Mouse (Mus musculus) cerebellum, adult (tissue): ENCODE data around the gene Cd177.
"Not testable (repeated sequence)": the region's sequence is repeated elsewhere in the genome, so short reads cannot be mapped to it uniquely, and the experiment has no call there.

Source experiments
- ATAC-seq: cut with Nextera tagmentation; 2 replicates; pipeline ENCODE4 v1.9.2; 2017; ENCODE audit warnings: mild to moderate bottlenecking, moderate library complexity, mixed read lengths; ENCODE audit not compliant: insufficient number of reproducible peaks, low FRiP score, low TSS enrichment

Cd177 gene

GRCm38 (mm10) chr7:24760211-24760610, at the start of gene Cd177:
TSS of gene Cd177 (minus strand) at chr7:24760311.
- no peak for ATAC-seq

DNA sequence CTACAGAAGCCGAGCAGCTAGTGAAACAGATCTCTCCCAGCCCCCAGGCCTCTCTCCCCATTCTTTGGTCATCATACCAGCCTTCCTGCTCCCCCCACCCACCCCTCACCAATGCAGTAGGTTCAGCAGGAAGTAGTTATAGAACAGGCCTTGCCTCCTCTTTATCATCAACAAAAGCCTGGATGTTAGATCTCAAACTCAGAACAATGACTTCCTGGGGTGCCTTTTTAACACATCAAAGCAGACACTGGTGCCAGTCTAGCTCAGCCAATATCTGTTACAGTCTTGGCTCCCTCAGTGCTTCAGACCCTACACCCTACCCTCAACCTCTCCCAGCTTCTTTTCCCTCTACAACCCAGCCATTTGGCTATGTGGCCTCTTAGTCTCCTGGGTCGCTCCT, 48.9 kb upstream of the Cd177 start:
- ATAC-seq: no peak

- ATAC-seq: no peak
These were observed 44.7 kb upstream of the Cd177 start for GRCm38 (mm10) chr7:24804826-24805225.

- no peak for ATAC-seq
These were observed 42.1 kb upstream of the Cd177 start for GRCm38 (mm10) chr7:24802149-24802767.

GRCm38 (mm10) chr7:24797918-24798317, 37.8 kb upstream of the Cd177 start:
- ATAC-seq: no peak

GRCm38 (mm10) chr7:24776918-24777317, 16.8 kb upstream of the Cd177 start, which contains the start of gene Ceacam10:
TSS of gene Ceacam10 (plus strand) at chr7:24777206.
- not testable (repeated sequence) for ATAC-seq

- no peak for ATAC-seq
These were observed 16.0 kb upstream of the Cd177 start for GRCm38 (mm10) chr7:24776145-24776544.

DNA sequence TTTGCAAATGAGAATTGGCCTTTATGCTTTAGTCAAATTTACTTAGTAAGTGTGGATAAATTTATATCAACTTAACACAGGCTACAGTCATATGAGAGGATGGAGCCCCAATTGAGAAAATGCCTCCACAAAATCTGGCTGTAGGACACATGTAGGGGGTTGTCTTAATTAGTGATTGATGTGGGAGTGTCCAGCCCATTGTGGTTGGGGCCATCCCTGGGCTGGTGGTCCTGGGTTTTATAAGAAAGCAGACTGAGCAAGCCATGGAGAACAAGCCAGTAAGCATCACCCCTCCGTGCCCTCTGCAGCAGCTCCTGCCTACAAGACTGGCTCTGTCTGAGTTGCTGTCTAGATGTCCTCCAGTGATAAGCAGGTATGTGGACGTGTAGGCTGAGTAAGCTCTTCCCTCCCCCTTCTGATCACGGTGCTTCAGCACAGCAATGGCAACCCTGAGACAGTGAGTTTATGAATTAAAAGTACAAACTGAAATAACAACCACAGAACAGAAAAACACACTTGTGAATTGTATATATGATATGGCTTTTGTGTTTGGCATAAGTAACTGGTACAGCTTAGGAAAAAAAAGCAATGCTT, 13.9 kb upstream of the Cd177 start:
- no peak for ATAC-seq

GRCm38 (mm10) chr7:24771361-24771760, 11.2 kb upstream of the Cd177 start:
- ATAC-seq: no peak

DNA sequence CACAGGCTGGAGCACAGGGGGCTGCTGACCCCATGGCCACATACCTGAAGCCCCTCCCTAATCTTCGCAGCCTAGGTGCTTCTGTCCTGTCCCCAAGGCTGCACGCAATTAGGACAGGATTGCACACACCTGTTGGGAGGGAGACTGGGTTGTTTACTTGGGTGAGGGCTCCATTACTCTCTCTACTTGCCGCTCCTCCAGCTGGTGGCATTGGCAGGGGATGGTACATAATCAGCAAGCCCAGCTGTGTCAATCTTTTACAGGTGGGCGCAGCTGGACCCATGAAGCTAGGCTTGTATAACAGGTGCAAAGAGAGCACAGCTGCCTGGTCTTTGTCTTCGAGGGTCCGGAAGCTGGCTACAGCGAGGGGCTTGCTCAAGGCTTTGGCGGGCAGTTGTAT, 2.5 kb upstream of the Cd177 start:
- no peak for ATAC-seq

DNA sequence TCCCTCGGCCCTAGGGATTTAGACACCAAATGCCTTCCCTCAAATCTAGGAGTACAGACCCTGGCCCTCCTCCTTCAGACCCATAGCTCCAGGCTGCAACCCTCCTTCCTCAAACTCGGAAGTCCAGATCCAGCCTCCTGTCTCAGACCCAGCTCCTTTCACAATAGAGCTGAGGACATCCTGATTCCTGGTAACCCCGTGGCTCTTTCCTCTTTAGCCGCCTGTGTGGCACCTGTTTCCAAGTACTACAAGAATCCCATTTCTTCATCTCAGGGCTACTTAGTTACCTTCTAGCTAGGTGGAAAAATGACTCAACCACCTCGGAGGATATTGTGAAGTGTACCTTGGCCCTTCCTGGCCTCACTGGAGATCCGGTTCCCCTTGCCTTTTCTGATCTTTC, 1.1 kb upstream of the Cd177 start:
- ATAC-seq: no peak

- ATAC-seq: no peak
These were observed 1.6 kb downstream of the Cd177 start for GRCm38 (mm10) chr7:24758520-24758919.

- ATAC-seq: no peak
These were observed 6.6 kb downstream of the Cd177 start for GRCm38 (mm10) chr7:24753476-24753875.

DNA sequence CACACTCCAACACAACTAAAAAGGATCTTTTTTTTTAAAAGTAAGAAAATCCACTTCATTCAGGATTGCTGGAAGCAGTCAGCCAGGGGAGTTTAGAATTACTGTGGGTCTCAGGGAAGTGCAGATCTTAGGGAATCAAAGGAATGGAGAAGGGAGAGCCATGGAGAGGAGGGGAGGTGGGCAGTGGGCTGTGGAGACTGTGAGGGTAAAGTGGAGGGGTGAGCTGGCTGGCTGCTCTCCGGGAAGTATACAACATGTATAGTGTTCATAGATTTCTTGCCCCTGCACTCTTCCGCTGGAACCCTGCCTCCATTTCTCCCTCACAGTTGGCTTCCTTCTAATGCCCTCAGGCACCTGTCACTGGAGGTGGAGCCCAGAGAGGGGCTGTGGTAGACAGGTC, 8.5 kb downstream of the Cd177 start:
- no peak for ATAC-seq

- no peak for ATAC-seq
These were observed 9.4 kb downstream of the Cd177 start for GRCm38 (mm10) chr7:24750695-24751094.

- no peak for ATAC-seq
These were observed 24.0 kb downstream of the Cd177 start for GRCm38 (mm10) chr7:24735970-24736670.

DNA sequence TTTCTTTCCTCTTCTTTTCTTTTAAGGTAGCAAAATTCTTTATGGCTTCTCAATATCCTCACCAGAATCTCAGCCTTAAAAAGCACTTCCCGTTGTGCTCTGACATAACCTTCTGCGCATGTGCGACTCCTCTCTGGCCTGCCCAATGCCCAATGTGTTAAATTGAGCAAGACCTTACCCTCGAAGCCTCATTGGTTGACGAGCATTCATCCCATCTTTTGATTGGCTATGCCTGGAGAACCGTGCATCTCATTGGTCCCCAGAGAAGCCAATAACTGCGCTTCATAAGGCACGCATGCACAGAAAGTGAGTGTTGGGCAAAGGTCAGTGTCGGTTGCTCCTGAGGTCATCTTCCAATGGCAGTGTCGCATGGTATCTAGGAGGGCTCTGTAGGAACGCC, 33.3 kb downstream of the Cd177 start, which contains the start of gene Gm4763:
Gene Gm4763, minus strand, starts transcription at position 101 of the 400 bp plus-strand sequence.
- ATAC-seq: not testable (repeated sequence)

DNA sequence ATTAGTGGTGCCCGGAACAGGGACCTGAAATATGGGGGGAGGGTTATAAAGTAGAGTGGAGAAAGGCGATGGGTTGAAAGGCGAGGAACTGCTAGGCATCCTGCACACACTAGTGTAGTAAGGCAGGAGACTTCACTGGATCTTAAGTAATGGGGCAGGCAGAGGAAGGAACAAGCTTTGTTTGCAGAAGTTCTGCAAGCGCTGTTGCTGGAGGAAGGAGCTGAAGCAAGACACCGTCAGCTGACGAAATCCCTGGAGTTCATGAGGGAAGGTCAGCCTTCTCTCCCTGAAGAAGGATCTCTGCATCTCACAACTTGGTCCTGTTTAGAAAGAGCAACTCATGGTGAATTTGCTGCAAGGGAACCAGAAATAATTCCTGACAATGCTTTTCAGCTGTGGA, 45.1 kb downstream of the Cd177 start:
- no peak for ATAC-seq

GRCm38 (mm10) chr7:24708832-24709292, 51.2 kb downstream of the Cd177 start, which contains the start of gene BC049730:
TSS of gene BC049730 (plus strand) at chr7:24709242.
- no peak for ATAC-seq

GRCm38 (mm10) chr7:24702841-24703240, 57.3 kb downstream of the Cd177 start:
- ATAC-seq: not testable (repeated sequence)

DNA sequence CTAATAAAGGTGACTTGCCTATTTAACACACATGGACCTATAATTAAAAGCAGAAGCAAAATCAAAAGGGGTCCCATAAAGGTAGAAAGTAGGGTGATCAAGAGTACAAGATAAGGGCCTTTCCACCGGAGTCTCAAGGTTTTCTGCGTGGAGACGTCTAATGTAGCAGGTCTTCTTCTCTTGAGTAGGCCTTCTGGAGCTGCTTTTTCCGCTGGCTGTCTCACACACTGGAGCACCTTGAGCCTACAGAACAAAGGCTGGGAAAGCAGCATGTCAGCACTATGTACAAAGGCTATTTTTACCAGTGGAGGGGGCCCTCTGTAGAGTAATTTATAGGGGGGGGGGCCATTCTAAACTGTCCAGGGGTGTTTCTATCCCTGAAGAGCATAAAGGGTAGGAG, 62.2 kb downstream of the Cd177 start:
- ATAC-seq: not testable (repeated sequence)
